Mouse (Mus musculus) midbrain, embryonic 10.5 days (tissue): ENCODE measurements around the gene Gna15. TPM values are rescaled to one million over a fixed set of nuclear protein-coding genes. Genes with fewer than 3 reads are reported as not detected.
A peak's percentile ranks its signal among the peaks of the same experiment; 100 is the strongest.

Experiments used
- DNase-seq: peaks from one replicate; pipeline ENCODE4 v3.0.0-alpha.2; 2017; ENCODE audit warnings: low spot score
- H3K27ac ChIP-seq: fragments of 300-500 bp; sonication (generic); replicated peaks from 2 replicates; pipeline ENCODE4 v1.5.1; 2016; ENCODE audit warnings: mild to moderate bottlenecking
- H3K27me3 ChIP-seq: fragments of 300-500 bp; sonication (generic); 2 replicates; pipeline ENCODE4 v1.6.1; 2016; ENCODE audit warnings: low read depth, mild to moderate bottlenecking; ENCODE audit not compliant: poor library complexity, severe bottlenecking
- H3K36me3 ChIP-seq: fragments of 300-500 bp; sonication (generic); 2 replicates; pipeline ENCODE4 v1.6.1; 2016; ENCODE audit warnings: mild to moderate bottlenecking, moderate library complexity
- H3K4me1 ChIP-seq: fragments of 300-500 bp; sonication (generic); 2 replicates; pipeline ENCODE4 v1.6.1; 2016
- H3K4me3 ChIP-seq: fragments of 300-500 bp; sonication (generic); 2 replicates; pipeline ENCODE4 v1.5.1; 2016; ENCODE audit warnings: mild to moderate bottlenecking, moderate library complexity
- H3K9me3 ChIP-seq: fragments of 300-500 bp; sonication (generic); replicated peaks from 2 replicates; pipeline ENCODE4 v1.6.1; 2016; ENCODE audit warnings: mild to moderate bottlenecking
- WGBS: fragments of 180-500 bp; shearing (Covaris S2); methylation state at CpG from one replicate; pipeline ENCODE4 v1.1.7; 2016; 5-methylcytosine and 5-hydroxymethylcytosine counted together
- polyA plus RNA-seq: library from polyadenylated mRNA; unstranded; fragments of >200 nt; fragmentation: Nextera tagmentation; extraction: Ambion mirVana; gene quantifications from 2 replicates; pipeline ENCODE4 v1.2.1, GENCODE M21; 2016

Gna15 gene
- polyA plus RNA-seq, 1 experiment from 2014 or later: 0.85 TPM

GRCm38 (mm10) chr10:81548944-81549343 is 24.9 kb upstream of the Gna15 start:
- WGBS: 66% methylated on average over 5 of the region's 5 CpGs

GRCm38 (mm10) chr10:81546788-81547571 is 23.0 kb upstream of the Gna15 start:
- no peak overlapping the region for H3K4me3 ChIP-seq
- DNase-seq: no peak
- H3K36me3 ChIP-seq: peaks cover 11% of the 10 kb centered on the region
- peaks cover 4% of the 10 kb centered on the region; the same call in 1 of the 2 replicates for H3K27me3 ChIP-seq
- no peak overlapping the region for H3K27ac ChIP-seq
- peaks cover 38% of the 10 kb centered on the region for H3K4me1 ChIP-seq
- 91% methylated on average over 13 of the region's 13 CpGs for WGBS
- no peaks in the 10 kb centered on the region for H3K9me3 ChIP-seq

More at GRCm38 (mm10) chr10:81548944-81549343, 24.9 kb upstream of the Gna15 start:
- DNase-seq: no peak
- peaks cover 18% of the 10 kb centered on the region for H3K4me1 ChIP-seq
- no peaks in the 10 kb centered on the region for H3K36me3 ChIP-seq
- H3K9me3 ChIP-seq: 0 out of 2 replicates have a peak, but pooled peaks cover 4% of the 10 kb centered on the region
- no peak overlapping the region for H3K27ac ChIP-seq
- peaks cover 4% of the 10 kb centered on the region; the same call in 1 of the 2 replicates for H3K27me3 ChIP-seq
- H3K4me3 ChIP-seq: no peak overlapping the region

- Histone ChIP-seq H3K4me3 (no peak overlapping the region), H3K9me3 (no peaks in the 10 kb centered on the region), H3K36me3 (peaks cover 17% of the 10 kb centered on the region), H3K27me3 (peaks cover 4% of the 10 kb centered on the region; the same call in 1 of the 2 replicates), H3K27ac (no peak overlapping the region; the same call in 1 of the 2 replicates), H3K4me1 (peaks cover 41% of the 10 kb centered on the region)
- 87% methylated on average over 5 of the region's 5 CpGs for WGBS
- no peak for DNase-seq
These were observed 22.3 kb upstream of the Gna15 start for GRCm38 (mm10) chr10:81546332-81546731.

GRCm38 (mm10) chr10:81545161-81545747 is 21.2 kb upstream of the Gna15 start, which contains the start of gene Gna11:
Gna11 (minus strand) TSS chr10:81545190.
- Histone ChIP-seq H3K4me3 (peak within 1 kb of the TSS; percentile 90), H3K27me3 (peaks cover 4% of the 10 kb centered on the region; the same call in 1 of the 2 replicates), H3K4me1 (peaks cover 46% of the 10 kb centered on the region), H3K27ac (peak within 1 kb of the TSS; percentile 92), H3K9me3 (no peaks in the 10 kb centered on the region), H3K36me3 (peaks cover 26% of the 10 kb centered on the region)
- peak; percentile 100 for DNase-seq
- WGBS: 1% methylated on average over 59 of the region's 59 CpGs

GRCm38 (mm10) chr10:81544296-81545160 is 20.5 kb upstream of the Gna15 start:
- Histone ChIP-seq H3K9me3 (no peaks in the 10 kb centered on the region), H3K4me3 (peak overlapping the region; percentile 90), H3K27me3 (peaks cover 4% of the 10 kb centered on the region; the same call in 1 of the 2 replicates), H3K36me3 (peaks cover 34% of the 10 kb centered on the region), H3K4me1 (peaks cover 44% of the 10 kb centered on the region), H3K27ac (peak overlapping the region; percentile 92)
- no peak for DNase-seq
- under 1% methylated on average over 93 of the region's 93 CpGs for WGBS

GRCm38 (mm10) chr10:81543633-81544032 is 19.6 kb upstream of the Gna15 start:
- no peak for DNase-seq
- Histone ChIP-seq H3K27ac (peak overlapping the region; percentile 92), H3K4me1 (peaks cover 44% of the 10 kb centered on the region), H3K27me3 (no peaks in the 10 kb centered on the region), H3K36me3 (peaks cover 42% of the 10 kb centered on the region), H3K9me3 (no peaks in the 10 kb centered on the region), H3K4me3 (peak overlapping the region; percentile 90)
- WGBS: 57% methylated on average over 1 of the region's 1 CpGs

- no peaks in the 10 kb centered on the region for H3K9me3 ChIP-seq
- peak overlapping the region; percentile 90 for H3K4me3 ChIP-seq
- 0 out of 2 replicates have a peak overlapping the region, but pooled peaks have one; percentile 17 for H3K27ac ChIP-seq
These were observed 18.9 kb upstream of the Gna15 start for GRCm38 (mm10) chr10:81542727-81543460.

GRCm38 (mm10) chr10:81541803-81542202 is 17.8 kb upstream of the Gna15 start:
- H3K27me3 ChIP-seq: no peaks in the 10 kb centered on the region
- H3K4me1 ChIP-seq: peaks cover 44% of the 10 kb centered on the region
- H3K36me3 ChIP-seq: peaks cover 59% of the 10 kb centered on the region
- no peak overlapping the region for H3K4me3 ChIP-seq
- DNase-seq: no peak
- H3K27ac ChIP-seq: 0 out of 2 replicates have a peak overlapping the region, but pooled peaks have one; percentile 23
- no peaks in the 10 kb centered on the region for H3K9me3 ChIP-seq
- WGBS: 88% methylated on average over 10 of the region's 10 CpGs

More at GRCm38 (mm10) chr10:81542727-81543460, 18.9 kb upstream of the Gna15 start:
- Histone ChIP-seq H3K4me1 (peaks cover 44% of the 10 kb centered on the region), H3K27me3 (no peaks in the 10 kb centered on the region), H3K36me3 (peaks cover 49% of the 10 kb centered on the region)
- WGBS: 79% methylated on average over 7 of the region's 7 CpGs
- DNase-seq: no peak

- Histone ChIP-seq H3K36me3 (peaks cover 61% of the 10 kb centered on the region), H3K4me3 (no peak overlapping the region)
These were observed 17.3 kb upstream of the Gna15 start for GRCm38 (mm10) chr10:81541363-81541762.

GRCm38 (mm10) chr10:81538321-81539048 is 14.5 kb upstream of the Gna15 start:
- Histone ChIP-seq H3K36me3 (peaks cover 82% of the 10 kb centered on the region), H3K27me3 (no peaks in the 10 kb centered on the region), H3K4me3 (no peak overlapping the region), H3K9me3 (no peaks in the 10 kb centered on the region), H3K27ac (no peak overlapping the region), H3K4me1 (peaks cover 36% of the 10 kb centered on the region)
- no peak for DNase-seq
- 88% methylated on average over 3 of the region's 3 CpGs for WGBS

More at GRCm38 (mm10) chr10:81541363-81541762, 17.3 kb upstream of the Gna15 start:
- no peak overlapping the region; the same call in 1 of the 2 replicates for H3K27ac ChIP-seq
- H3K4me1 ChIP-seq: peaks cover 44% of the 10 kb centered on the region
- H3K27me3 ChIP-seq: no peaks in the 10 kb centered on the region
- WGBS: 89% methylated on average over 5 of the region's 5 CpGs
- no peaks in the 10 kb centered on the region for H3K9me3 ChIP-seq
- DNase-seq: no peak

GRCm38 (mm10) chr10:81537429-81537828 is 13.4 kb upstream of the Gna15 start:
- 94% methylated on average over 2 of the region's 2 CpGs for WGBS

More at GRCm38 (mm10) chr10:81537429-81537828, 13.4 kb upstream of the Gna15 start:
- Histone ChIP-seq H3K9me3 (no peaks in the 10 kb centered on the region), H3K4me1 (peaks cover 26% of the 10 kb centered on the region), H3K27me3 (no peaks in the 10 kb centered on the region), H3K4me3 (no peak overlapping the region), H3K36me3 (peaks cover 86% of the 10 kb centered on the region), H3K27ac (no peak overlapping the region)
- no peak for DNase-seq
